Mouse (Mus musculus): Measurements from ENCODE around the gene Paqr4. TPM values are rescaled to one million over a fixed set of nuclear protein-coding genes. Genes with fewer than 3 reads are reported as not detected.
A peak's percentile ranks its signal among the peaks of the same experiment; 100 is the strongest.

Gene Paqr4
- polyA plus RNA-seq, 1 experiment from 2014 or later, result 37.1 TPM

DNA sequence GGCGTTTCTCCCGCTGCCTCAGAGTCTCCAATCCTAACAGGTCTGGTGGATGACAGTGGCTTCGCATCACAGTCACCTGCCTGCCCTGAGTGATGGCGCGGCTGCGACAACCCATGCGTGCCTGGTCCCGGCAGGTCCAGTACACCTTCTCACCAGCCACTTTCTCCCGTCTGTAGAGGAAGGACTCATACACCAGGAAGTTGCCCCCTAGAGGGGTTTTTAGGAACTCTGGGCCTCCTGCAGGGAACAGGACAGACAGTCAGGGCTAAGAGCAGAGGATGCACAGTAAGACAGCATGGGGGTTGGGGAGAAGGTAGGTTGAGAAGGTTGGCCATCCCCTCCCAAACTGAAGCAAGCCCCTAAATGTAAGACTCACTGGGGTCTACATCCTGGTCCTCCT is 19.6 kb upstream of the Paqr4 start:
- Histone ChIP-seq H3K27ac (ENCODE audit: low read depth, low read length) (no peak overlapping the region), H3K36me3 (ENCODE audit: control insufficient read depth, insufficient read depth, low read length) (peaks cover 45% of the 10 kb centered on the region), H3K9ac (ENCODE audit: low read length) (no peak overlapping the region), H3K9me3 (ENCODE audit: control insufficient read depth, low read length) (no peaks in the 10 kb centered on the region), H3K27me3 (ENCODE audit: control insufficient read depth, insufficient read depth, low read length) (no peaks in the 10 kb centered on the region), H3K4me1 (ENCODE audit: control insufficient read depth, insufficient read depth, low read length) (no peaks in the 10 kb centered on the region), H3K4me2 (ENCODE audit: low read depth) (no peak overlapping the region), H3K4me3 (ENCODE audit: low read depth, low read length) (no peak overlapping the region)
- WGBS, result 94% methylated on average over 9 of the region's 9 CpGs
- ATAC-seq (ENCODE audit: insufficient read depth, low FRiP score, low TSS enrichment) (no peak), DNase-seq (ENCODE audit: low spot score) (no peak)

DNA sequence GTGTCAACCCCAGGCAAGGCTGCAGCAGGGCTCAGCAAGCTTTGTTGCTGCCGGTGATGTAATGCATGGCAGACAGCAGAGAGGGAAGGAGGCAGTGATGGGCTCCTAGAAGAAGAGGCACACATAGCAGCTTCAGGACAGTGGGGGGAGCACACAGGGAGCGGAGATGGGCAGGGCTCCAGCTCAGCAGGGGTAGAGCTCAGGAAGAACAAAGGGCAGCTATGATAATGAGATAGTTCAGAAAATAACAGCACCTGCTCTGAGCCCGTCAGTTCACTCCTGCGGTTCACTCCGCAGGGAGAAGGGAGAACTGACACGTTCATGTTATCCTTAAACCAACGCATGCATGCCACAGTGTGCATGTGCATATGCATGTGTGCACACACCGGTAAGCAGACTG is 18.1 kb upstream of the Paqr4 start:
- H3K4me3 ChIP-seq (ENCODE audit: low read depth, low read length), result no peak overlapping the region
- 79% methylated on average over 8 of the region's 8 CpGs for WGBS
- no peaks in the 10 kb centered on the region for H3K4me1 ChIP-seq (ENCODE audit: control insufficient read depth, insufficient read depth, low read length)
- H3K27ac ChIP-seq (ENCODE audit: low read depth, low read length), result no peak overlapping the region
- ATAC-seq (ENCODE audit: insufficient read depth, low FRiP score, low TSS enrichment) (no peak), DNase-seq (ENCODE audit: low spot score) (no peak)
- H3K27me3 ChIP-seq (ENCODE audit: control insufficient read depth, insufficient read depth, low read length), result no peaks in the 10 kb centered on the region
- no peak overlapping the region for H3K4me2 ChIP-seq (ENCODE audit: low read depth)
- no peaks in the 10 kb centered on the region for H3K9me3 ChIP-seq (ENCODE audit: control insufficient read depth, low read length)
- H3K9ac ChIP-seq (ENCODE audit: low read length), result no peak overlapping the region
- peaks cover 49% of the 10 kb centered on the region for H3K36me3 ChIP-seq (ENCODE audit: control insufficient read depth, insufficient read depth, low read length)

DNA sequence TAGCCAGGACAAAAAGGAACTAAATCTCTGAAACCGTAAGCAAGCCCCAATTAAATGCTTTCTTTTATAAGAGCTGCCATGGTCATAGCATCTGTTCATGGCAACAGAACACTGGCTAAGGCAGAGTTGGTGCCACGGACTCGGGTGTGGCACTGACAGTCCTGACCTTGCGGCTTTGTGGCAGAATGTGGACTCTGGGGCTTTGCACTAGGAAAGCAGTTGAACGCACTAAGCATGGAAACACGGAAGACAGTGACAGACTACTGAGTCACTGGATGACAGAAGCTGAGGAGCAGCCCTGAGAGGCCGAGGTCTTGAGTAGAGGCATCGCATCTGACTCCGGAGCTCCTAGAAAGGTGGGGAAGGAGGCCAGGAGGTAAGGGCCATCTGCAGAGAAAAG is 16.9 kb upstream of the Paqr4 start:
- Histone ChIP-seq H3K36me3 (ENCODE audit: control insufficient read depth, insufficient read depth, low read length) (peaks cover 58% of the 10 kb centered on the region), H3K9me3 (ENCODE audit: control insufficient read depth, low read length) (no peaks in the 10 kb centered on the region), H3K4me1 (ENCODE audit: control insufficient read depth, insufficient read depth, low read length) (no peaks in the 10 kb centered on the region), H3K4me2 (ENCODE audit: low read depth) (no peak overlapping the region), H3K4me3 (ENCODE audit: low read depth, low read length) (no peak overlapping the region), H3K27ac (ENCODE audit: low read depth, low read length) (no peak overlapping the region), H3K27me3 (ENCODE audit: control insufficient read depth, insufficient read depth, low read length) (no peaks in the 10 kb centered on the region), H3K9ac (ENCODE audit: low read length) (no peak overlapping the region)
- 96% methylated on average over 9 of the region's 9 CpGs for WGBS
- ATAC-seq (ENCODE audit: insufficient read depth, low FRiP score, low TSS enrichment), result no peak
- no peak for DNase-seq (ENCODE audit: low spot score)

DNA sequence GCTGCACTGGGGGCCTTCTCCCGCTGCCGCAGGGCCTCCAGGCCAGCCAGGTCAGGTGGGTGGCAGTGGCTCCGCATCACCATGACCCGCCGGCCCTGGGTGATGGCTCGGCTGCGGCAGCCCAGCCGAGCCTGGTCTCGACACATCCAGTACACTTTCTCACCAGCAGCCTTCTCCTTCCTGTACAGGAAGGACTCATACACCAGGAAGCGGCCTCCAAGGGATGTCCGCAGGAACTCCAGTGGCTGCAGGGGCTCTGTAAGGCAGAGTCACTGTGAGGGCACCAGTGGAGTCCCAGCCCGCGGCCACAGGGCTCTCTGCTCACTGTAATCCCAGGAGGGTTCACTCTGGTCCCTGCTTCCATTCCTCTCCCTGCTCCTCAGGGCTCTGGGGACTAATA is 15.0 kb upstream of the Paqr4 start:
- no peak overlapping the region for H3K9ac ChIP-seq (ENCODE audit: low read length)
- no peaks in the 10 kb centered on the region for H3K27me3 ChIP-seq (ENCODE audit: control insufficient read depth, insufficient read depth, low read length)
- no peak overlapping the region for H3K4me3 ChIP-seq (ENCODE audit: low read depth, low read length)
- DNase-seq (ENCODE audit: low spot score) (no peak), ATAC-seq (ENCODE audit: insufficient read depth, low FRiP score, low TSS enrichment) (no peak)
- no peaks in the 10 kb centered on the region for H3K4me1 ChIP-seq (ENCODE audit: control insufficient read depth, insufficient read depth, low read length)
- no peak overlapping the region for H3K27ac ChIP-seq (ENCODE audit: low read depth, low read length)
- 89% methylated on average over 13 of the region's 13 CpGs for WGBS
- no peak overlapping the region for H3K4me2 ChIP-seq (ENCODE audit: low read depth)
- H3K36me3 ChIP-seq (ENCODE audit: control insufficient read depth, insufficient read depth, low read length), result peaks cover 53% of the 10 kb centered on the region
- H3K9me3 ChIP-seq (ENCODE audit: control insufficient read depth, low read length), result no peaks in the 10 kb centered on the region

DNA sequence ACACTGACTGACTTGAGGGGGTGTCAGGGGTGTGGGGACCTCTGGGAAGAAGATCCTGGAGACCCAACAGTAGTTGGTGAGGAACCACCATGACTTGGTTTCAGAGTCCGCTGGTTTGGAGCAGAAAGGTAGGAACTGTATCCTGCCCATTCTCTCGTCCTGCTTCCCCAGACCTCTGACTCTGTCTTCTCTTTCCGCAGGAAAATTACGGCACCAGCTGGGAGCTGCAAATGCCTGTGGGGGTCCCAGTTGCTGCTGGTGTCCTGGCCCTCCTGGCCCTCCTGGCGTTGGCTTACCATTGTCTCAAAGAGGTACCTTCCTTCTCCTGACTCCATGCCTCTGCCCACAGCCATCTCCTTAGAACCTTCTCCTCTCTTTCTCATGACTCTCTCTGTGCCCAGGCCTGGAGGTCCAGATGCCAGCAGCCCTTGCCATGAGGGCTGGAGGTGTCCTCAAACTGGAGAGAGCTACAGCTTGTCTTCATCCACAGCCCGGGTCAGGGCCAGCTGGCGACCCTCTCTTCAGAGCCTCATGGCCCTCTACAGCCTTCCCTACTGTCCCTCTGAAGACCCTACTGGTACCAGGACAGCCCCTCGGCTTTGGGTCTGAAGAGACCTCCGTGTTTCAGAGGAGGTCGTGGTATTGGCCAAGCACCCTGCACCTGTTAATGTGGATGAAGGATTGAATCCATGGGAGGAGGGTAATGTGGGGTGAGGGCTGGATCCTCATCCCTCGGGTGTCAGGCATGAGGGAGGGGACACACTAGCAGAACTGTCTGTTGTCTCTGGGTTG is 8.9 kb upstream of the Paqr4 start:
- WGBS, result 81% methylated on average over 11 of the region's 11 CpGs
- Histone ChIP-seq H3K9ac (ENCODE audit: low read length) (no peak overlapping the region), H3K27ac (ENCODE audit: low read depth, low read length) (no peak overlapping the region), H3K4me3 (ENCODE audit: low read depth, low read length) (no peak overlapping the region), H3K27me3 (ENCODE audit: control insufficient read depth, insufficient read depth, low read length) (peaks cover 27% of the 10 kb centered on the region), H3K4me1 (ENCODE audit: control insufficient read depth, insufficient read depth, low read length) (0 out of 2 replicates have a peak, but pooled peaks cover 2% of the 10 kb centered on the region), H3K36me3 (ENCODE audit: control insufficient read depth, insufficient read depth, low read length) (peaks cover 17% of the 10 kb centered on the region), H3K9me3 (ENCODE audit: control insufficient read depth, low read length) (no peaks in the 10 kb centered on the region), H3K4me2 (ENCODE audit: low read depth) (no peak overlapping the region)
- ATAC-seq (ENCODE audit: insufficient read depth, low FRiP score, low TSS enrichment) (no peak), DNase-seq (ENCODE audit: low spot score) (no peak)

DNA sequence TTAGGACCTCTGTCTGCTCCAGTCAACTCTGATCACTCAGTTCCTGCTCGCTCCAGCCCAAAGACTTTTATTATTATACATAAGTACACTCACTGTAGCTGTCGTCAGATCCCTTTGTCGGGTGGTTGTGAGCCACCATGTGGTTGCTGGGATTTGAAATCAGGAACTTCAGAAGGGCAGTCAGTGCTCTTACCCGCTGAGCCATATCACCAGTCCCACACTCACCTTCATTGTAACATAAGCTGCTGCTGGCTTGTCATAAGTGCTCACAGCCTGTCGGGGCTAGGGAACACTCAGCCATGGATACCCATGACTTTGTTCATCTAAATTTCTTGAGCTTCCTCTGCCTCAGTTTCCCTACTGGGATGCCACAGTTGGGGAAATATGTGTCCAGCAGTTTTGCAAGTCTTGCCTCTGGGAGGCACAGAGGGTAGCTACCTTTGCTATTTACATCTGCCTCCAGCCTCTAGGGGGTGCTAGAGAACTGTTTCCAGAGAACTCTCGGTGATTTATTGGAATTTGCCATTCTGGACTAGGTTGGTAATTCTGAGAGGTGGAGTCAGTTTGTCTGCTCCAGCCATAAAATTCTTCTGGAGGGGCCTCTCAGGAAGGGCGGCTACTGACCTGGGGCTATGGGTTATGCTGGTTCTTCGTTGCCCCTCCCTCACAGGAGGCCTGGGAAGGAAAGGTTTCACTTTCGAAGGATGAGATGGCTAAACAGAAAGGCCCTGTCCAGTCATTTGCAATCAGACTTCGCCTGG is 8.1 kb upstream of the Paqr4 start:
- Histone ChIP-seq H3K9ac (ENCODE audit: low read length) (no peak overlapping the region), H3K4me2 (ENCODE audit: low read depth) (no peak overlapping the region), H3K27me3 (ENCODE audit: control insufficient read depth, insufficient read depth, low read length) (peaks cover 35% of the 10 kb centered on the region), H3K4me3 (ENCODE audit: low read depth, low read length) (no peak overlapping the region), H3K36me3 (ENCODE audit: control insufficient read depth, insufficient read depth, low read length) (peaks cover 13% of the 10 kb centered on the region), H3K27ac (ENCODE audit: low read depth, low read length) (no peak overlapping the region), H3K9me3 (ENCODE audit: control insufficient read depth, low read length) (no peaks in the 10 kb centered on the region), H3K4me1 (ENCODE audit: control insufficient read depth, insufficient read depth, low read length) (0 out of 2 replicates have a peak, but pooled peaks cover 2% of the 10 kb centered on the region)
- DNase-seq (ENCODE audit: low spot score) (peak; percentile 43), ATAC-seq (ENCODE audit: insufficient read depth, low FRiP score, low TSS enrichment) (no peak)
- WGBS, result 39% methylated on average over 10 of the region's 10 CpGs

DNA sequence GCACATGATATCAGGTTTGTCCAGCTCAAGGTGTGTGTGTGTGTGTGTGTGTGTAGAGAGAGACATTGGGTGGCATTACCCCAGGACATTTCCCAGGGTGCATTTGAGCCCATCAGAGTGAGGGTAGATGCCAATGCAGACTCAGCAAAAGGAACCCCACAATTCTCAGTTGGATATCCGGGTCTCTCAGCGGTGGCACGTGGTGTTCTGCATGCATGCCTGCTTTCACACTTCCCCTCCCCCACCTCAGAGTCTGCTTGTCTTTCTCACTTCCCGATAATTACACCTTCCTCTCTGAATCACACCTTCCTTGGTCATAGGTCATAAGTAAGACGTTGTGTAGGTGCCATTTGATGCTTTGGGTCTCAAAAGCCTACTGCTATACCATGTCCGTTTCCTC is 7.4 kb upstream of the Paqr4 start:
- H3K9ac ChIP-seq (ENCODE audit: low read length), result no peak overlapping the region
- no peak overlapping the region for H3K27ac ChIP-seq (ENCODE audit: low read depth, low read length)
- H3K36me3 ChIP-seq (ENCODE audit: control insufficient read depth, insufficient read depth, low read length), result peaks cover 8% of the 10 kb centered on the region; the same call in 1 of the 2 replicates
- ATAC-seq (ENCODE audit: insufficient read depth, low FRiP score, low TSS enrichment), result no peak
- peaks cover 43% of the 10 kb centered on the region for H3K27me3 ChIP-seq (ENCODE audit: control insufficient read depth, insufficient read depth, low read length)
- no peak overlapping the region for H3K4me3 ChIP-seq (ENCODE audit: low read depth, low read length)
- WGBS, result 30% methylated on average over 6 of the region's 6 CpGs
- no peaks in the 10 kb centered on the region for H3K9me3 ChIP-seq (ENCODE audit: control insufficient read depth, low read length)
- DNase-seq (ENCODE audit: low spot score), result no peak
- 0 out of 2 replicates have a peak, but pooled peaks cover 2% of the 10 kb centered on the region for H3K4me1 ChIP-seq (ENCODE audit: control insufficient read depth, insufficient read depth, low read length)
- H3K4me2 ChIP-seq (ENCODE audit: low read depth), result no peak overlapping the region

DNA sequence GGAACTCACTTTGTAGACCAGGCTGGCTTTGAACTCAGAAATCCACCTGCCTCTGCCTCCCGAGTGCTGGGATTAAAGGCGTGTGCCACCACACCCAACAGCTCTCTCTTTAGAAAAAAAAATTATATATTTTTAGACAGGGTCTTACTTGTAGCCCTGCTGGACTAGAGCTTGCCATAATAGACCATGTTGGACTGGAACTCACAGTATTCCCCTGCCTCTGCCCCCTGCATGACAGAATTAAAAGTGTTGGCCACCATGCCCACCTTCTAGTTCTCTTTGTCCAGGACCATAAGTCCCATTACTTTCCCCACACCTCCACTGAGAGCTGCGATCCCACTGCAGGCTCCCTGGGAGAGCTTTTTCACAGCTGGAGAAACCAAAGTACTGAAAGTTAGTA is 6.8 kb upstream of the Paqr4 start:
- Histone ChIP-seq H3K36me3 (ENCODE audit: control insufficient read depth, insufficient read depth, low read length) (peaks cover 4% of the 10 kb centered on the region; the same call in 1 of the 2 replicates), H3K27me3 (ENCODE audit: control insufficient read depth, insufficient read depth, low read length) (peaks cover 48% of the 10 kb centered on the region), H3K9me3 (ENCODE audit: control insufficient read depth, low read length) (no peaks in the 10 kb centered on the region), H3K4me2 (ENCODE audit: low read depth) (no peak overlapping the region), H3K4me3 (ENCODE audit: low read depth, low read length) (no peak overlapping the region), H3K27ac (ENCODE audit: low read depth, low read length) (no peak overlapping the region), H3K4me1 (ENCODE audit: control insufficient read depth, insufficient read depth, low read length) (peaks cover 2% of the 10 kb centered on the region; the same call in 1 of the 2 replicates), H3K9ac (ENCODE audit: low read length) (no peak overlapping the region)
- DNase-seq (ENCODE audit: low spot score) (no peak), ATAC-seq (ENCODE audit: insufficient read depth, low FRiP score, low TSS enrichment) (no peak)
- WGBS, result 83% methylated on average over 3 of the region's 3 CpGs

Measured in neural tube, embryonic 11.5 days (tissue).